Mouse (Mus musculus) liver, embryonic 14.5 days (tissue): ENCODE measurements around the gene Gm26566.

ENCODE experiments used
- CTCF ChIP-seq: IDR thresholded peaks from 2 replicates; pipeline ENCODE4 v1.5.1; 2016; ENCODE audit warnings: antibody characterized with exemption, low read depth, control low read depth
- EP300 ChIP-seq: IDR thresholded peaks from 2 replicates; pipeline ENCODE4 v1.6.1; 2016; ENCODE audit warnings: antibody characterized with exemption, low read depth

GRCm38 (mm10) chr4:88714281-88714680 lies 7.3 kb upstream of the Gm26566 start:
- TF ChIP-seq CTCF: no peak
- TF ChIP-seq EP300: no peak
